Mouse (Mus musculus) left cerebral cortex, adult 18-20 months (tissue): Measurements from ENCODE around the gene Cenph. TPM values are rescaled to one million over a fixed set of nuclear protein-coding genes. Genes with fewer than 3 reads are reported as not detected.
A peak's percentile ranks its signal among the peaks of the same experiment; 100 is the strongest.
"Not testable (repeated sequence)": the region's sequence is repeated elsewhere in the genome, so short reads cannot be mapped to it uniquely, and the experiment has no call there.

Experiments
- DNase-seq, 2 experiments: peaks; one replicate each; pipeline ENCODE4 v3.0.0; 2021 to 2022; ENCODE audit warnings: low spot score in 2 of 2, mixed read lengths in 1 of 2
- long read RNA-seq, 2 experiments: library from polyadenylated mRNA; stranded (forward); transcript quantifications; one replicate each; pipeline ENCODE4 v2.0.0; 2021
- total RNA-seq, 2 experiments: library from RNA; stranded (reverse); gene quantifications; 2 replicates each; pipeline ENCODE4 v1.2.3; 2021

Cenph gene
- under 1 TPM; 0.28 to 0.67 TPM for total RNA-seq
- long read RNA-seq, experiment 1, partial matches to known transcripts = 1 of 3 reads
- long read RNA-seq, experiment 1, other reads (novel, unspliced or antisense) = 0 of 3 reads
- long read RNA-seq, experiment 2, partial matches to known transcripts = 0 of 1 reads
- long read RNA-seq, experiment 2, other reads (novel, unspliced or antisense) = 0 of 1 reads

- peak; percentile 73 to 82 for DNase-seq
These were observed at the start of gene Cenph for GRCm38 (mm10) chr13:100775252-100776055. Cenph (minus strand) TSS chr13:100775899.

DNA sequence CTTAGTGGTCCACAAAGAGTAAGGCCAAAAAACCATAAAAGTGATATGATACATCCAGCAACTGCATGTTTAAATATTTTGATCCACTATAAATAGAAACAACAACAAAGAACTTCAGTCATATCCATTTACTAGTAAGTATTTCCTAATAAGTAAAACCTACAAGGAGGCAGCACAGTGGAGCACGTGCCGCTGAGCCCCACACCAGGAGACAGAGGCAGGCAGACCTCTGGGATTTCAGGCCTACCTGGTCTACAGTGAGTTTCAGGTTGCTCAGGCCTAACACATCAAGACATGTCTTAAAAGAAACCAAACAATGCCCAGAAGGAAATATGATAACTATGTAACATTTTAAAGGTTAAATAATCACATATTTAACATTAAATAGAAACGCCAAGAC is 49.2 kb upstream of the Cenph start:
- DNase-seq = no peak

DNA sequence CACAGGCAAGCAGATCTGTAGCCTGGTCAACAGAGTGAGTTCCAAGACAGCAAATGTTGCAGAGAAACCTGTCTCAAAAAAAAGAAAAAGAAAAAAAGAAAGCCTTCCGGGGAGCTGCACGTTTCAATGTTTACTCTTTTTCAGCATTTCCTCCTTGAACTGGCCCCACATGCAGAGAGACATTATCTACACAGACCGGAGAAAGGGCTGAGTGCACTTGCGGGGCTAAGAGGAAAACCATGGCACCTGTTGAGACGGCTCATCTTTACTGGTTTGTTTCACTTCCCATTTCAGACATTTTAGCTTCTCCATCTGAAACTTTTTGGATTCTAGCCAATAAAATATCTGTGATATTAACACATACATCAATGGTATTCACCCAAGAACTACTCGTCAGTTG is 48.6 kb upstream of the Cenph start:
- no peak for DNase-seq

DNA sequence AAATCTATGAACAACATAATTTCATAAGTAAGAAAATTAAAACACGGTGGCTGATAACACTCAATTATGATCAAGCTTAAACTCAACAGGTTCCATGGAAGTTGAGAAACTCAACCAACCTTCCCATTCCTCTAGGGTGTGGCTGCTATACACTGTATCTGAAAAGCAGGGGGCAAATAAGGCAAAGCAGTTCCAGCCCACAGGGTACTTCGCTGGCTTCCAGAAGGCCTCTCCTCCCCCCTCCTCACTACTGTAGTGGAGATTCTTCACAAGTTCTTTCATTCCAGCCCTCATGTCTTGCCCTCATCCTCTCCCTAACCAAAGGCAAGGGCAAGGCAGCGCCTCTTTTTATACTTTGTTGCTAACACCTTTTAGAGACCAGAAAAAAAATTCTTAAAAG is 48.2 kb upstream of the Cenph start:
- DNase-seq = no peak

DNA sequence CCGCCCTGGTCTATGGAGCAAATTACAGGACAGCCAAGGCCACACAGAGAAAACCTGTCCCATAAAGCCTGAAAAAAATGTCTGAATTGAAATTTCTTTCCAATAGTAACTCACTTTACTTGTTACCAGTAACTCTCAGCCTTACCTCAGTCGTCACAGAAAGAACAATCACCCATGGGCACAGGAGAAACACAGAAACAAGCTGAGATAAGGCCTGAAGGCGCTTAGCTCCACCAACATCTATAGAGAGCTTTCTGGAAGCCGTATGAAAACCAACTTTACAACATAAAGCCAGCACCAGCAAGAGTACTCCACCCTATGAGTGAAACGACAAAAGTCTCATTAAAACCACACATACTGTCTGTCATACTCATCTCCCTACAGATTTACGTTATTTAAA is 38.8 kb upstream of the Cenph start:
- no peak for DNase-seq

- no peak for DNase-seq
These were observed 30.1 kb upstream of the Cenph start for GRCm38 (mm10) chr13:100805776-100806175.

DNA sequence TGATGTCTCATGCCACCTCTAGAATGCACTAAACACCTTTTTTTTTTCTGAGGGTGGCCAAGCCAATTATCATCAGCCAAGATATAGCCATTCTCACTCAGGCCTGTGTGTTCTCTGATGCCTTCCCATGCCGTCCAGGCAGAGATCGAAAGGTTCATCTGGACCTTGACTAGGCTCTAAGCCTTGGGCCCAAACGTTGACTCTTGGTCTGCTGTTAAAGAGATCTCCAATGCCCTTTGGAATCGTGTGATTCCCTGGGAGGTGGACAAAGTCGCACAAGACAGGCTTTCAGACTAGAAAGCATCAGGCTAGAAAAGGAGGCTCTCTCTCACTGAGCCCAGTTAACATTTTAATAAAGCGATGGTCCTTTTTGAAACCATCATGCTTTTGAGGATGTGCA is 21.5 kb upstream of the Cenph start:
- DNase-seq = no peak

DNA sequence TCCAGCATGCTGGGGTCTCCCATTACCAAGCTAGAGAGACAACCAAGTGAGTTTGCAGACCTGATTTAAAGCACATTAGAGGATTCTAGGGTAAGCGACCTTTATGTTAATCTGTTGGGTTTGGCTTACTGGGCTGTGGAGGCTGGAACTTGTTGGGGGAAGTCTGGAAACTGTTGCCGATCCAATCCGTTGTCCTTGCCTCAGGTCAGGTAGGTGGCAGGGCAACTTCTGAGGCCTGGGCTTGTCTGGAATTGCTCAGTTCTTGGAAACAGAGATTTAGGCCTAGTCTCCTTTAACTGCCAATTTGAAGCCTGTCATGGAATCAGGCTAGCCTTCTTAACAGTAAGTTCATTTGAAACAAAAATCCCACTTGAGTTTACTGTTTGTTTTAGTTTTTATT is 13.4 kb upstream of the Cenph start:
- DNase-seq = no peak

DNA sequence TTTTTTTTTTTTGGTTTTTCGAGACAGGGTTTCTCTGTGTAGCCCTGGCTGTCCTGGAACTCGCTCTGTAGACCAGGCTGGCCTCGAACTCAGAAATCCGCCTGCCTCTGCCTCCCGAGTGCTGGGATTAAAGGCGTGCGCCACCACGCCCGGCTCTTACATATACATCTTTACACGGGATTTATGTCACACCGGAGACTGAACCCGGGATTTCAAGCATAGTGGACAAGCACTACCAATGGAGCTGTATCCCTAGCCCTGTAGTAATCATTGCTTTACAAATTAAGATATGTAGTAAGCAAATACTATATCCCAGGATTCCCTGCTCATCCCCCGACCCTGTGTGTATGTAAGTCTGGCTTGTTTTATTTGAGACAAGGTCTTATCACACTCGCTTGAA is 12.4 kb upstream of the Cenph start:
- not testable (repeated sequence) for DNase-seq

DNA sequence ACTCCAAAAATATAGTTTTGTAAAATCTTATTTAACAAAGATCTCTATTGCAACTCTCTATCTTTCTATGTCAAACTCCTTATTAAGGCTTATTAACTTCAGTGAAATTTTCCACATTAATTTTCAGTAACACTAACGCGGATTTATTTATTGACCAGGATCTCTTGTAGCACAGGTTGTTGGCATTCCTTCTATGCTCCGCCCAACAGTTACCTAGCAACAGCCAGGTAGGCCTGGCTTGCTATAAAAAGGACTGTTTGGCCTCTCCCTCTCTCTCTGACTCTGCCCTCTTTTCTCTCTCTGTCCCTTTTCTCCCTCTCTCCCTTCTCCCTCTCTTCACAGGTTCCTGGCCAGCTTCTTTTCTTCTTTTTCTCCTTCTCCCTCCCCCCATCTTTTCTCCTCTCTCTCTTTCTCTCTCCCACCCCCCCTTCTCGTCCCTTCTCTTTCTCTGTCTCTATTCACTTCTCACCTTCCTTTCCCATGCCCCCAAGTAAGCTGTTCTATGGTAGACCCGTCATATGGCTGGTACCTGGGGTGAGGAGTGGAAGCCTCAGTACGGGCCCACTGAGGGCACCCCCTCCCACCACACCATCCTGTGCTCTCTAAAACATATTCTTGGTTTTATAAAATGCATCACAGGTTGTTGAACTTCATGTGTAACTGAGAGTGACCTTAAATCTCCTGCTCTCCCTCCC is 11.8 kb upstream of the Cenph start:
- DNase-seq = no peak

GRCm38 (mm10) chr13:100786414-100786867 is 10.7 kb upstream of the Cenph start, which contains the start of gene Ccnb1:
Ccnb1 (minus strand) TSS chr13:100786570.
- peak; percentile 83 to 87 for DNase-seq

DNA sequence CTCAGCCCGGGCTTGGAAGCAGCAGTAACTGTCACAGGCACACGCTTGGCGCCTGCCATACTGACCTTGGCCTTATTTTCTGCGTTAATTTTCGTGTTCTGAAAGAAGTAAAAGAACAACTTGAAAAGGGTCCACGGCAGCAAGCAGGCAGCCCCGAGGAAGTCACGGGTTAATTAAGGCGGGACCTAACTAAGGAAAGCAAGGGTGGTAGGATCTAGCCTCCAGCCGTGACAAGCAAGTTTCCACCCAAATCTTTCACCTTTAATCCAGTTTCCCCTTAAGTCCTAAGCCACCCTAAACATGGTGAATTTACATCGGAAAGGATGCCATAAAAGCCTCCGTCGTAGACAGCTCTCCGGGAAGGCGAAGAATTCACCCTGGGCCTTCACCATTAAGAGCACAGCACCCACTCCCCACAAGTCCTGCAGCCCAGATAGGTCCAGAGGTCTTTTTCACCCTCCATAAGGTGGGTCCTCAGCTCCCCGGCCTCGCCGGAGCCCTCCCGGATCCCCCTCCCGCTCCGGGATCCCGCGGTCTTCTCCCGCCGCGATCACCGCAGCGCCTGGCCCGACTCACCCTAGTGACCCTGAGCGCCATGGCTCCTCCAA is 10.2 kb upstream of the Cenph start:
- no peak for DNase-seq

DNA sequence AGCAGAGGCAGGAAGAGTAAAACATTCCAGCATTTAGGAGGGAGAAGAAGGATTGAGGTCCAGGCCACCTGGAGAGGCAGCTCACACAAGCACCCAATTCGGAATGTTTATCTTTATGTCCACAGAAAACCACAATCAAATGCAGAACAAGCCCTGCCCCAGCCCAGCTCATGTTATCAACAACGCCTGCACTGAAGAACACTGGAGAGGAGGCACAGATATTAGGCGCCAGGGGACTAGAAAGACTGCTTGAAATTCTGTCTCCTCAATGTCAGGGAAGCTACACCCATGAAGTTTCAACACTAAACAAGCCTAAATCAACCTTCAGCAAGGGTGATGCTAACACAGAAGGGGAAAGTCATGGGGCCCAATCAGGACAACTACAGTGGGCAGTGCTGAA is 1.8 kb upstream of the Cenph start:
- no peak for DNase-seq

GRCm38 (mm10) chr13:100776710-100777109 is 1.0 kb upstream of the Cenph start:
- DNase-seq = no peak

- DNase-seq = no peak
These were observed 339 bp upstream of the Cenph start for GRCm38 (mm10) chr13:100776056-100776419.

- DNase-seq = no peak
These were observed 995 bp downstream of the Cenph start for GRCm38 (mm10) chr13:100774704-100775103.

GRCm38 (mm10) chr13:100755329-100755728 is 20.4 kb downstream of the Cenph start:
- DNase-seq = no peak

- no peak for DNase-seq
These were observed 21.5 kb downstream of the Cenph start for GRCm38 (mm10) chr13:100754186-100754585.

GRCm38 (mm10) chr13:100753011-100753410 is 22.7 kb downstream of the Cenph start:
- no peak for DNase-seq

DNA sequence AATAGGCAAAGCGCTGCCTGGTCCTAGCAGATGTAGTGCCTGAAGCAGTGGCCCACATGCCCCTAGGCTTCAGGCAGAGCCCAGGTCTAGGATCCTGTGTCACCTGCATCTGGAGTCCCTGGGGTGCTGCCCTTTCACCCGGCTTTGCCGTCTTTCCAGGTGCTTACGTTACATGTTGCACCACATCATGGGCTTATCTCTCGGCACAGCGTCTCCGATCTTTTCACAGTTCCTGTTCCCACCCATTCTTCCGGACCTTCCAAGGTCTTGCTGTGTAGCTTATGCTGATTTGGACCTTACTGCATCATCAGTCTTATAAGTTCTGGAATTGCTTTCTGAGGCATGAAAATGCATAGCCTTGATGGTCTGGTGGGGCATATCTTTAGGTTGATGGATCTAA is 23.2 kb downstream of the Cenph start:
- no peak for DNase-seq

GRCm38 (mm10) chr13:100751402-100751801 is 24.3 kb downstream of the Cenph start:
- DNase-seq = no peak

GRCm38 (mm10) chr13:100750799-100751198 is 24.9 kb downstream of the Cenph start:
- DNase-seq = no peak
